Mouse (Mus musculus): ENCODE data around the gene Dab2ip. TPM values are rescaled to one million over a fixed set of nuclear protein-coding genes. Genes with fewer than 3 reads are reported as not detected.
A peak's percentile ranks its signal among the peaks of the same experiment; 100 is the strongest.

Dab2ip gene
- polyA plus RNA-seq, 1 experiment from 2014 or later = 19.7 TPM

DNA sequence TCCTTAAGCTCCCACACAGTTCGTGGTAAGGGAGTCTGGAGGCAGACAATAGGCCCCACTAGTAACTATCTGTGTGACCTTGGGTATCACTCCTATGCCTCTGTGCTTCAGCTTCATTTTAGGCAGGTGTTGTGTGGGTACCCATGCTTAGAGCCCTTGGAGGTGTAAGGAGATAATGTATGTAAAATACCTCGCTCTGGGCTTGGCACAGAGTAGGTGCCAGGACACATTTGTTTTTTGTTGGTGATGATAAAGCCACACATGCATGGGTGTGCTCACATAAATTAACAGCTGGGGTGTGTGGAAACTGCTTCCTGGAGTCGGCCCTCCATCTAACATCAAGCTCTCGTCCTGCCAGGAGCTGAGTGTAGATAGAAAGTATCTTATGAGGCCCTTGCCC, 130.1 kb downstream of the Dab2ip start:
- Histone ChIP-seq H3K27me3 (ENCODE audit: low read depth, poor library complexity, severe bottlenecking) (no peaks in the 10 kb centered on the region), H3K4me1 (peaks cover 75% of the 10 kb centered on the region), H3K27ac (replicated peaks) (0 out of 2 replicates have a peak overlapping the region, but pooled peaks have one; percentile 24), H3K4me3 (no peak overlapping the region), H3K36me3 (no peaks in the 10 kb centered on the region), H3K9me3 (replicated peaks) (no peaks in the 10 kb centered on the region)
- 85% methylated on average over 4 of the region's 4 CpGs for WGBS
- no peak for DNase-seq (ENCODE audit: low spot score)

DNA sequence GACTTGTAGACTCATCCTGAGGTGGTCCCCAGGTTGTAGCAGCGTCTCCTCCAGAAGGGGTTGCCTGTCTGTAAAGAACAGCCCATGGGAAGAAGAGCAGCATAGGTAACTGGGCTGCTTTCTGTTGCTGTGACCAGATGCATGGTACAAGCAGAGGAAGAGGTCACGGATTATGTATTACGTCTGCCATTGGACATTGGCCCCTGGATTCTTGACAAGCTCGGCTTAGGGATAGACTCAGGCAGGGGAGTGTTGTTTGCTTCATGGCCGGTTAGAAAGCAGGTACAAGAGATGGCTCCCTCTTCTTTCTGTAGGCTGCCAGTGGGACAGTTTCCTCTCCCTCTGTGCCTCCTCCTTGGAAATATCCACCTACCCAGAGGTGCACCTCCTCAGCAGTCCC, 130.5 kb downstream of the Dab2ip start:
- H3K36me3 ChIP-seq = no peaks in the 10 kb centered on the region
- no peaks in the 10 kb centered on the region for H3K27me3 ChIP-seq (ENCODE audit: low read depth, poor library complexity, severe bottlenecking)
- no peak for DNase-seq (ENCODE audit: low spot score)
- 86% methylated on average over 5 of the region's 5 CpGs for WGBS
- H3K4me1 ChIP-seq = peaks cover 70% of the 10 kb centered on the region
- H3K27ac ChIP-seq (replicated peaks) = 0 out of 2 replicates have a peak overlapping the region, but pooled peaks have one; percentile 24
- no peaks in the 10 kb centered on the region for H3K9me3 ChIP-seq (replicated peaks)
- no peak overlapping the region for H3K4me3 ChIP-seq

DNA sequence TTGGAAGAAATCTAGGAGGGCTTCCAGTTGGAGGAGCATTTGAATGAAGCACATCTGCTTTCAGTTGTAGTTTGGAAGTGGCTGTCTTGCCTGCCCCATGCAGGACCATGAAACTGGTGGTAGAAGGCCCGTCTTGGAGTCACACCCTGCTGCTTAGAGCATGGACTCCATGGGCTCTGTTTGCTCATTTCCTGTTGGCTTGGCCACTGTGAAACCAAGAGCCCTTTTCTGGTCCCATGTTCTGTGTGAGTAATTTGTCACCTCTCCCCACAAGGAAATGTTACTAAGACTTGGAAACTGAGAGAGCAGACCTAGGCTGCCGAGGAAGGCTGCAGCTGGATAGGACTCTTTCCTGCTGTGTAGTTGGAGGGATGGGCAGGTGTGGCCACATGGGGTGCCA, 131.8 kb downstream of the Dab2ip start:
- H3K27me3 ChIP-seq (ENCODE audit: low read depth, poor library complexity, severe bottlenecking) = no peaks in the 10 kb centered on the region
- WGBS = 65% methylated on average over 2 of the region's 2 CpGs
- DNase-seq (ENCODE audit: low spot score) = no peak
- H3K27ac ChIP-seq (replicated peaks) = peak overlapping the region; percentile 81
- H3K4me3 ChIP-seq = no peak overlapping the region
- peaks cover 75% of the 10 kb centered on the region for H3K4me1 ChIP-seq
- no peaks in the 10 kb centered on the region for H3K9me3 ChIP-seq (replicated peaks)
- H3K36me3 ChIP-seq = no peaks in the 10 kb centered on the region

DNA sequence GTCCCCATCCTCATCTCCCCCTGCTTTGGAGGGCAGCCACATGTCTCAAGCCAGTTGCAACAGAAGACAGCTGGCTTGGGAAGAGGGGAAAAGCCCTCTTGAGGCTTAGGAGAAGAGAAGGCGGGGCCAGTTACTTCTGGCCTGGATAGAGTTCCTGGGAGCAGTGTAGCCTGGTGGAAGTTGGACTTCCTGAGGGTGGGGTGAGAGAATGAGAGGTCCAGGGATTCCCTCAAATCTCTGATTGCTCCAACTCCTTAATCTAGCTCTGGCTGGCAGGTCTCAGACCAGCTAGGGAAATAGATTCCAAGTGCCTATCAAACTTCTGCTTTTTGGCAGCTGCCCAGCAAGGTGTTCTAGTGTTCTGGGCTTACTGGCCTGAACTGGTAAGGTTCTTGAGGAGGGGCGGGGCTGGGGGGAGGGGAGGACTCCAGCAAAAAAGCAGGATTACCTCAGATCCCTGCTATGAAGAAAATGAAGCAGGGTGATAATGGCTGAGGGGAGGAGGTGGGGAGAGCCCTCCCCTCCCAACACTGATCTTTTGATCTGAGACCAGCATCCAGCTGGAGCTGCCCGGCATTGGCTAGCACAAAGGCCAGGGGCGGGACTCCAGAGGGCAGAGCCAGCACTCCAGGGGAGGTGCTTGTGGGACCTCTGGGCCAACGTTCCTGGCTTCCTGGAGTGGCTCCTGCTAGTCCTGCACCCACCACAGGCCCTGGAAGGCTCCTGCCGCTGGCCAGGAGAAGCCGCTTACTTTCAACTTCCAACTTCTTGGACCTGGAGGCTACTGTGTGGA, 133.4 kb downstream of the Dab2ip start:
- no peaks in the 10 kb centered on the region for H3K36me3 ChIP-seq
- peak; percentile 71 for DNase-seq (ENCODE audit: low spot score)
- peaks cover 90% of the 10 kb centered on the region for H3K4me1 ChIP-seq
- peak overlapping the region; percentile 81 for H3K27ac ChIP-seq (replicated peaks)
- no peaks in the 10 kb centered on the region for H3K9me3 ChIP-seq (replicated peaks)
- WGBS = 12% methylated on average over 7 of the region's 7 CpGs
- peak overlapping the region; percentile 32 for H3K4me3 ChIP-seq
- H3K27me3 ChIP-seq (ENCODE audit: low read depth, poor library complexity, severe bottlenecking) = no peaks in the 10 kb centered on the region

DNA sequence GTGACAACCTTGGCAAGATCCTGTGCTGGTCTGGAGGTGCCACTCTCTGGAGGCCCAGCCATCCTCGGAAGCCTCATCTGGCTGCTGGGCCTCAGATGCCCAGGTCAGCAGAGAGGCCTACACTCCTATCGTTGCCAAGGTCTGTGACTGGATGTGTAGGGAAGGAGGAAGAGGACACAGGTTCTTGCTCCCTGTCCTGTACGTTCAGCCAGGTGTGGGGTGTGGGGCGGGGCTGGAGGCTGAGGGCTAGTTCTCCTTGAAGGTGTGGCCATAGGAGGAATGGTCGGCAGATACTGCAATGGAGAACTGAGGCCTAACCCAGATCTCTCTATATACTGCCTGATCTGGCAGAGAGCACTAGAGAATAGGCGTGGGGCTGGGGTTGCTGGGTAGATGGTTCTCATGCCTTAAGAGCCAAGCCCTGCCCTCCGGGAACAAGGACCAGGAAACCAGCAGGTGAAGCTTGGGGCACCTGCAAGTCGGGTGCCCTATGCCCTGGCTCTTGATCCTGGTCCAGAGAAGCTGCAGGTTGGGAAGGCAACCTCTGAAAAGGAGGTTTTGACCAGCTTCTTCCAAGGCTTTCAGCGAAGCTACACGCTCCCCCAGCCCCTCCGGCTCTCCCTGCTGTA, 134.3 kb downstream of the Dab2ip start:
- Histone ChIP-seq H3K4me1 (peaks cover 90% of the 10 kb centered on the region), H3K9me3 (replicated peaks) (no peaks in the 10 kb centered on the region), H3K36me3 (no peaks in the 10 kb centered on the region), H3K27ac (replicated peaks) (peak overlapping the region; percentile 81), H3K27me3 (ENCODE audit: low read depth, poor library complexity, severe bottlenecking) (no peaks in the 10 kb centered on the region), H3K4me3 (no peak overlapping the region)
- WGBS = 85% methylated on average over 11 of the region's 11 CpGs
- DNase-seq (ENCODE audit: low spot score) = no peak

DNA sequence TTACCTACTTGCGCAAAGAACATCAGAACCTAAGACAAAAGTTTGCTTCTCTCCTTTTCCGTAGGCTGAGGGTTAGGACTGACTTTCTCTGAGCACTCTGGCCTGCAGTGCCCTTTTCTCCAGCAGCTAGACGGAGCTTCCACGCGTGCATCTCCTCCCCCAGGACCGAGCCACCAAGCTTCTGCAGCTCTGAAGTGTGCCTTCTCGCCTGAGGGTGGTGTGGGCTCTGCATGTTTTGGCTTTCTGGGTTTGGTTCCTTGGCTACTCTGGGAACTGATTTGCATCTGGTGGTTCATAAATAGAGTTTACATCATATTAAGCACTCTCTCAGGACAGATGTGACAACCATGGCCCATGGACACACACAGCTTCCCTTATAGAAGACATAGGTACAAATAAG, 135.0 kb downstream of the Dab2ip start:
- Histone ChIP-seq H3K27ac (replicated peaks) (no peak overlapping the region), H3K9me3 (replicated peaks) (no peaks in the 10 kb centered on the region), H3K36me3 (no peaks in the 10 kb centered on the region), H3K4me1 (peaks cover 91% of the 10 kb centered on the region), H3K27me3 (ENCODE audit: low read depth, poor library complexity, severe bottlenecking) (no peaks in the 10 kb centered on the region), H3K4me3 (no peak overlapping the region)
- WGBS = 85% methylated on average over 7 of the region's 7 CpGs
- DNase-seq (ENCODE audit: low spot score) = no peak

DNA sequence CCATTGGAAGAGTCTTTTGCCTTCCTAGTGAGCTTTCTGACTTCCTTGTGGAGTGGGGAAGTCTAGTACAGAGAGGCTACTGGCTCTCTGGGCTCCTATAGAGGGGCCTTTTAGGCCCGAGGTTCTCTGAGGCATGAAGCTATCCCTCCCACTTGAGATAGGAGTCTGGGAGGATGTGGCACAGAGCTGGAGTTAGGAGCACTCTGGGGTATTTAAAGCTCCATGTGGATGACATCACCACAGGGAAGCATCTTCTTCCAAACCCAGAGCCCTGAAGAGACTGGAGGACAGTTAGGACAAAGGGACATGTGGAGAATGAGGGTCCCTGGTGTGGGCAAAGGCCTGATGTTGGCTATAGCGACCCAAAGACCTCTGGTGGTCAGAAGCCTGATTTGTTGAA, 136.0 kb downstream of the Dab2ip start:
- no peaks in the 10 kb centered on the region for H3K27me3 ChIP-seq (ENCODE audit: low read depth, poor library complexity, severe bottlenecking)
- H3K4me1 ChIP-seq = peaks cover 88% of the 10 kb centered on the region
- H3K27ac ChIP-seq (replicated peaks) = peak overlapping the region; percentile 76; the same call in 1 of the 2 replicates
- H3K4me3 ChIP-seq = no peak overlapping the region
- 62% methylated on average over 2 of the region's 2 CpGs for WGBS
- DNase-seq (ENCODE audit: low spot score) = no peak
- no peaks in the 10 kb centered on the region for H3K9me3 ChIP-seq (replicated peaks)
- no peaks in the 10 kb centered on the region for H3K36me3 ChIP-seq

DNA sequence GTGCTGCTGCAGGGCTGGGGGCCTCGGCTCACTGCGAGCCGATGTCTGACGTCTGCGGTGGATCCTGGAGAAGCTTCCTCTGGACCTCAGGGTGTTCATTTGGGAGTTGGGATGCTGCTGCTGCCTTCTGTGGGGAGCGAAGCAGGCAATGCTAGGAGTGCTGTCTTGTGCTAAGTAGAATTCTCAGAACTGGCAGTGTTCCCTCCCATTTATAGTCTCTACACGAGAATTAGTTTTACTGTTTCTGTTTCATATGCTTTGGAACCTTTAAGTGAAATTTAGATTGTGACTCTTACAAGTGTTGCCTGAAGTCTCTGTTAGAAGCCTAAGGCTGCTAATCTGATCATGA, 138.1 kb downstream of the Dab2ip start:
- H3K36me3 ChIP-seq = no peaks in the 10 kb centered on the region
- no peaks in the 10 kb centered on the region for H3K27me3 ChIP-seq (ENCODE audit: low read depth, poor library complexity, severe bottlenecking)
- H3K27ac ChIP-seq (replicated peaks) = peak overlapping the region; percentile 76
- H3K9me3 ChIP-seq (replicated peaks) = no peaks in the 10 kb centered on the region
- H3K4me3 ChIP-seq = no peak overlapping the region
- peaks cover 88% of the 10 kb centered on the region for H3K4me1 ChIP-seq
- DNase-seq (ENCODE audit: low spot score) = no peak
- WGBS = 77% methylated on average over 7 of the region's 7 CpGs

DNA sequence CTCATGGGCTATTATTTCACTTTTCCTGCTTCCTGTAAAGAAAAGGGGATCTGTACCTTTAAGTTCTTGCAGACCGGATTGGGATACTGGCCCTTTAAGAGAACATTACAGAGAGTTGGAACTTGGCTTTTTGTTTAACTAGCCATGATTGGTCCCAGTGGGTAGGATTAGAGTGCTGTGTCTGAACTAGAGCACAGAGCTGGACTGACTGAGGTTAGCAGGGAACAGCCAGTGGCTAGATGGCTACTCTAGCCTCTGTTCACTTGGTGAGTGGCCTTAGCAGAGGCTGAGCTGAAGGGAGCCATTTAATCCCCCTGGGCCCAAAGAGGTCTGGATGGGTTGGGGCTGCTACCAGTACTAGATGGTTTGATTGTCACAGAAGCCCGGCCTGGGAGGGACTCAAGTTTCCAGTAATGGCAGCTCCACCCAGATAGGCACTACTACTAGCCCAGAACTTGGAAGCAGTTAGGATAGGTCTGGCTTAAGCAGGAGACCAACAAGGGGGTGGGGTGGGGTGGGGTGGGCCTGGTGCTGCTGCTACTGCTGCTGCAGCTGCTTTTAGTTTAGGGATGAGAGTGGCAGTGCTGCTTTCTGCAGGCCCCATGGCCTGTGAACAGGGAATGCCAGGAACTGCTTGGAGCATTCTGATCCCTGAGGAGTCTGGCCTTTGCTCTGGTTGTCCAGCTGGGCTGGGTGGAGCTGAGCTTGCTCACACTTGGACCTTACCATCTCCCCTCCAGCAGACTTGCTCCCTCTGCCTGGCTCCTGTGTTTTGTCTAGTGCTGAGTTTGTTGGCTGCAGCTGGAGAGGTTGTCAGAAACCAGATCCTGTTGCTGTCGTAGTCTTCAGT, 138.7 kb downstream of the Dab2ip start:
- H3K9me3 ChIP-seq (replicated peaks) = no peaks in the 10 kb centered on the region
- peak overlapping the region; percentile 76 for H3K27ac ChIP-seq (replicated peaks)
- H3K4me3 ChIP-seq = peak overlapping the region; percentile 21; the same call in 1 of the 2 replicates
- H3K36me3 ChIP-seq = peaks cover 2% of the 10 kb centered on the region; the same call in 1 of the 2 replicates
- WGBS = 49% methylated on average over 3 of the region's 3 CpGs
- DNase-seq (ENCODE audit: low spot score) = peak; percentile 23
- no peaks in the 10 kb centered on the region for H3K27me3 ChIP-seq (ENCODE audit: low read depth, poor library complexity, severe bottlenecking)
- H3K4me1 ChIP-seq = peaks cover 87% of the 10 kb centered on the region

DNA sequence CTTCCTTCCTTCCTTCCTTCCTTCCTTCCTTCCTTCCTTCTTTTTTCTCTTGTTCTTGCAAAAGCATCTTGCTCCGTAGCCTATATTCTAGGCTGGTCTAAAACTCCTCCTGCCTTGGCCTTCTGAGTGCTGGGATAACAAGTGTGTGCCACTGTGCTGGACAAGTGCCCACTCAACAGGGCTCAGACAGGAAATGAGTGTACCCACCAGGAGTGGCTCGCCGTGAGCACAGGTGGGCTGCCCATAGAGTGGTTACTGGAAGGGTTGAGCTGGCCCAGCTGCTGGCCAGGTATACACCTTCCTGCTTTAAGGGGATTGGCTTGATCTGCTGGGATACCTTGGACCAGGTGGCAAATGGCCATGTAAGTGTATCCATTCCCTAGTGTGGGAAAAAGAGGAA, 139.7 kb downstream of the Dab2ip start:
- Histone ChIP-seq H3K4me3 (no peak overlapping the region), H3K4me1 (peaks cover 87% of the 10 kb centered on the region), H3K9me3 (replicated peaks) (no peaks in the 10 kb centered on the region), H3K36me3 (peaks cover 11% of the 10 kb centered on the region), H3K27ac (replicated peaks) (no peak overlapping the region), H3K27me3 (ENCODE audit: low read depth, poor library complexity, severe bottlenecking) (no peaks in the 10 kb centered on the region)
- DNase-seq (ENCODE audit: low spot score) = no peak
- WGBS = 96% methylated on average over 3 of the region's 3 CpGs

DNA sequence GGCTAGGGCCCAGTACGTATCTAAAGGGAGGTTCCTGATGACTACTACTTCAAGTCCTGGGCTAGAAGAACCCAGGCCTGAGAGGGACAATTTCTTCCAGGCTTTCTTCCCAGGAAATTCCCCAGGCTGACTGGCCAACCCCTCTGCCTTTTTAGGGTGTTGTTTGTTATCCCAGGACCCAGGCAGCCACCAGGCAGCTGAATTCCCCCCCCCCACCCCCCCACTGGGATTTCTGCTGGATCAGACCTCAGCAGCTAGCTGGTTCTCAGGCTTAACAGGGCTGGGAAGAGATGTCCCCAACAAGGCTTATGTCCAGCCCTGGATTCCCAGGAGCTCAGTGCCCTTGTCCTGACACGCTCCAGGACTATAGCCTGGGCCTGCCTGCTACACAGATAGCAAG, 142.9 kb downstream of the Dab2ip start:
- Histone ChIP-seq H3K4me1 (peaks cover 64% of the 10 kb centered on the region), H3K4me3 (no peak overlapping the region), H3K27ac (replicated peaks) (peak overlapping the region; percentile 55; the same call in 1 of the 2 replicates), H3K36me3 (peaks cover 23% of the 10 kb centered on the region), H3K27me3 (ENCODE audit: low read depth, poor library complexity, severe bottlenecking) (no peaks in the 10 kb centered on the region), H3K9me3 (replicated peaks) (no peaks in the 10 kb centered on the region)
- no peak for DNase-seq (ENCODE audit: low spot score)
- 84% methylated on average over 2 of the region's 2 CpGs for WGBS

DNA sequence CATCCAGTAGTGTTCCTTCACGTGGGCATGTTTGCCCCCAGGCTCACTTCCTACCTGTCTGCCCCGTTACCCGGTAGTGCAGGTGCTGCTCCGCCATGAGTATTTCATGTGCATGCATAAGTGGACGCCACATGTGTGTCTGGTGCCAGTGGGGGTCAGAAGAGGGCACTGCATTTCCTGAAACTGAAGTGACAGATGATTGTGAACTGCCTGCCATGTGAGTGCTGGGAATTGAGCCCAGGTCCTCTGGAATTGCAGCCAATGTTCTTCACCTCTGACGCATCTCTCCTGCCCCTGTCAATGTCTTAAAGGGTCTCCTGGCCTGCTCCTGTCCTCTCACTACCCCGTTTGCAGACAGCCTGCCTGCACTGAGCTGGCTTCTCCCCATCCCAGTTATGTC, 143.9 kb downstream of the Dab2ip start:
- peaks cover 23% of the 10 kb centered on the region for H3K36me3 ChIP-seq
- H3K4me3 ChIP-seq = no peak overlapping the region
- 94% methylated on average over 7 of the region's 7 CpGs for WGBS
- H3K4me1 ChIP-seq = peaks cover 54% of the 10 kb centered on the region
- H3K27ac ChIP-seq (replicated peaks) = peak overlapping the region; percentile 56; the same call in 1 of the 2 replicates
- DNase-seq (ENCODE audit: low spot score) = no peak
- no peaks in the 10 kb centered on the region for H3K27me3 ChIP-seq (ENCODE audit: low read depth, poor library complexity, severe bottlenecking)
- no peaks in the 10 kb centered on the region for H3K9me3 ChIP-seq (replicated peaks)

Data from midbrain, embryonic 10.5 days (tissue).